Mouse (Mus musculus) bone marrow, adult 2 months (tissue): ENCODE data around the gene Spats2.

ENCODE experiments used
- CTCF ChIP-seq: fragments of 200-500 bp; IDR thresholded peaks from 2 replicates; pipeline ENCODE4 v1.5.1; 2011; ENCODE audit warnings: low read length, control low read depth; ENCODE audit not compliant: control insufficient read depth, insufficient read depth
- POLR2A ChIP-seq: fragments of 200-500 bp; IDR thresholded peaks from 2 replicates; pipeline ENCODE4 v1.6.1; 2011; ENCODE audit warnings: low read depth, mild to moderate bottlenecking, control low read depth, low read length, borderline replicate concordance; ENCODE audit not compliant: control insufficient read depth

GRCm38 (mm10) chr15:99195043-99195442 lies 69.3 kb downstream of the Spats2 start:
- TF ChIP-seq CTCF (no peak), POLR2A (no peak)
